Mouse (Mus musculus): ENCODE measurements around the gene Tmc6. TPM values are rescaled to one million over a fixed set of nuclear protein-coding genes. Genes with fewer than 3 reads are reported as not detected.

Tmc6 gene
- total RNA-seq, 1 experiment from 2014 or later = 99.7 TPM

DNA sequence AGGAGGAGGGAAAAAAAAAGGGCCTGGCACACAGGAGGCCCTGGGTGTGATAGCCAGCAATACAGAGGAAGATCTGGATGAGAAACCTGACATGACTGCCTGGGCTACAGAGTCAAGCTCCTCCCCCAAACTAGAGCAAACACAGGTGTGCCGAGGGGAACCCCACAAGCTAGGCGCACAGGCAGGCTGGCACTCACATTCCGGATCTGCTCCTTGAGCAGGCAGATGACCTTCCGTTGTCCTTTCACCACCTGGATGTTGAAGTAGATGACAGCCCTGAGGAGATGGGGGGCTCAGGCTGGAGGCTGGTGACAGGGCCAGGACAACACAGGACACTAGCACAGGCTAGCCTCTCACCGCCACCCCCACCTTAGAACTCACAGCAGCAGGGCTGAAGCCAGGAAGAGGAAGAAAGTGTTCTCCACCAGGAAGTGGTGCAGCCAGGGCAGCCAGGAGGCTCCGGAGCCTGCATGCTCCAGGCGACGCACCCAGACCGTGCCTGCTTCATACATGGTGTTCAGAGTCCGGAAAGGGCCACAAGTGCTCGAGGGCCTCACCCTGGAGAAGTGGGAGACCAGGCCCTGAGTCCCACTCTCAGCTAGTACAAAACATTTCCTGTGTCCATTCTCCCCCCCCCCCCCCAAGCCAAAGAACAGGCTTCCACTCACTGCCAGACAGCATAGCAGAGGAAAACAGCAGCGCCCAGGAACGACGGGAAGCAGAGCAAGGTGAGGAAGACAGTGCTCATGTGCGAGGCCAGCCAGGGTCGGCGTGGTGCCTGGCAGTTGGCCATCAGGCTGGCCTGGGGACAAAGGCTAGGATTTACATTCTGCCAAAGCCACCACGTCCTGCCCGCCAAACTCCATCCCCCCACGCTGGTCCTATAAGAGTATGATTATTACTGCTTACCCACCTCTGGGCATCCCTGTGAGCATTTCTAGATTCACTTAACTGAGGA lies 13.0 kb downstream of the Tmc6 start:
- ATAC-seq (replicated peaks; ENCODE audit: insufficient number of reproducible peaks, low FRiP score, low TSS enrichment, poor library complexity, severe bottlenecking) = 0 out of 2 replicates have a peak, but pooled peaks have one; percentile 7

DNA sequence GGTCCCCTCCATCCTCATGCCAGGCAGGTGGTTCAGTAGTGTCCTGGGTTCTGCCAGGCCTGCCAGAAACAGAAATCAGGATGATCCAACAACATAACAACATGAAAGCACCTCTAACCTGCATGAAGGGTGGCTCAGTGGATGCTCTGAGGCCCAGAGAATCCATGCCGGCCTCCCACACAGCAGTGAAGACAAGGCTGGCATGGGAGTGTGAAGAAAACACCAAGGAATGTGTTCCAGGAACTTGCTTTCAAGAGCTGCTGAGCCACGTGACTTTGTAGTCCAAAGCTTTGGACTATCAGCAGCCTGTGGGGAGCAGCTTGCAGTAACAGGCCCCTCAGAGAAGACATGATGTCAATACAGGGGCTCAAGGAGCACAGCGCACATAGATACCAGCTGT lies 15.7 kb downstream of the Tmc6 start:
- ATAC-seq (replicated peaks; ENCODE audit: insufficient number of reproducible peaks, low FRiP score, low TSS enrichment, poor library complexity, severe bottlenecking) = no peak

DNA sequence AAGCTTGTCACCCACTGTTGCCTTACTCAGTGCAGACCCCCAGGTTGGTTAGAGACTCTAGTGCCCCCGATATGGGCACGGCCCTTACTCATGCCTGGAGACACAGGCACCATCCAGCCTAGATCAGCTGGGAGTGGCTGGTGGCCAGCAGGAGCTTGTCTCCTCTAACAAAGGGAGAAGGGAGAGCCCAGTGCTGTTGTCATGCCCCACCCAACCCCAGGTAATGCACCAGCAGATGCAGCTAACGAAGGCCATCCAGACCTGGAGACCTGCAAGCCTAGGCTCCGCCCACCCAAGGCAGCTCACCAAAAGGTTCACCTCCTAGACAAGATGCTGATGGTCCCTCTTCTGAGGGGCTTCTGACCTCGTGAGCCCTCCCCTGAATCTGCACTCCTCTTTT lies 16.6 kb downstream of the Tmc6 start:
- ATAC-seq (replicated peaks; ENCODE audit: insufficient number of reproducible peaks, low FRiP score, low TSS enrichment, poor library complexity, severe bottlenecking) = no peak

DNA sequence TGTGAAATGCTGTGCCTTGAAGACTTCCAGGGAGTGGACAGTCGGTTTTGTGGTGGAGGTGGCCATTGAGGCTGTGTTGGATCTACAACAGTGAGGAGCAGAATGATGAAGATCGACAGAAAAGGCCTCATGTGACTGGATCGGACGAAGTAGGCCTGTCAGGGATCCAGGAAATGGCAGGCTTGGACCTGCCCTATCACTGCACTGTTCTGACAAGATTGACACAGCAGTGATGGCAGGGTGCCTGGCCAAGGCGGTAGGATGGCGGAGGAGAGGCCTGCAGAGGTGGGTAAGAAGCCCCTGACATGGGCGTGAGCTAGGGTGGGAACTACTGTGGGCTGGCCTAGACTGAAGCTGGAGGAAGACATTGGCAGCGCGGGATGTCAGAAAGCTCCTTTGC lies 17.7 kb downstream of the Tmc6 start:
- no peak for ATAC-seq (replicated peaks; ENCODE audit: insufficient number of reproducible peaks, low FRiP score, low TSS enrichment, poor library complexity, severe bottlenecking)

DNA sequence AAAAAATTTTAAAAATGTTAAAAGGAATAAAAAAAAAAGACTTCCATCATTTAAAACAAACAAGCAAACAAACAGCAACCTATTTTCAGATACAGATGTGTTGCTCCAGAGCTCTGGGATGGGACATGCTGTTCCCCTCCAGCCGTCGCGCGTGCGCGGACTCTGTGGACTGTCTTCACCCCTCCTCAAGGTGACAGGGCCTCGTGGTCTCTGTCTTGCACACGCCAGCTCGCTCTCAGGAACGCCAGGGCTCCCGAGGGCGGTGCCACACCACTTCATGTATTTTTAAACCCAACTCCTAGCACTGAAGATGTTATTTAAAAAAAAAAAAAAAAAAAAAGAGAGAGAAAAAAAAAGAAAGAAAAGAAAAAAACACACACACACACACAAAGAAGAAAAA lies 19.8 kb downstream of the Tmc6 start:
- no peak for ATAC-seq (replicated peaks; ENCODE audit: insufficient number of reproducible peaks, low FRiP score, low TSS enrichment, poor library complexity, severe bottlenecking)

DNA sequence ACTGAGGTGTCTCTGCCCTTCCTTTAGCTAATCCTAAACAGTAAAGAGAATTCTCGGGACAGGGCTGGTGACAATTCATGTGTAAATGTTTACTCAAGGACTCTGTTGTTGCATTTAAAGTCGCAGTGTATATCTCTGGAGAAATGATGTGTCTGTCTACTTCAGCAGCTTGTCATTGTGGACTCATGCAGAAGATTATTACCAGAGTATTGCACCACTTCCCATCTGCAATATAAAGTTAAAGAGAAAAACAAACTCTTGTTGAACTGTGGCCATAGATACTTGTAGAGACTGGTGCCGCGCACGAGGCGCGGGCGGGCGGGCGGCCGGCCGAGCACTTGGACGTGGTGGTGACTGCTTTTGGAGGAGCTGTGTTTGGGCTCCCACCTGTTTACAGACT lies 20.2 kb downstream of the Tmc6 start:
- ATAC-seq (replicated peaks; ENCODE audit: insufficient number of reproducible peaks, low FRiP score, low TSS enrichment, poor library complexity, severe bottlenecking) = no peak

DNA sequence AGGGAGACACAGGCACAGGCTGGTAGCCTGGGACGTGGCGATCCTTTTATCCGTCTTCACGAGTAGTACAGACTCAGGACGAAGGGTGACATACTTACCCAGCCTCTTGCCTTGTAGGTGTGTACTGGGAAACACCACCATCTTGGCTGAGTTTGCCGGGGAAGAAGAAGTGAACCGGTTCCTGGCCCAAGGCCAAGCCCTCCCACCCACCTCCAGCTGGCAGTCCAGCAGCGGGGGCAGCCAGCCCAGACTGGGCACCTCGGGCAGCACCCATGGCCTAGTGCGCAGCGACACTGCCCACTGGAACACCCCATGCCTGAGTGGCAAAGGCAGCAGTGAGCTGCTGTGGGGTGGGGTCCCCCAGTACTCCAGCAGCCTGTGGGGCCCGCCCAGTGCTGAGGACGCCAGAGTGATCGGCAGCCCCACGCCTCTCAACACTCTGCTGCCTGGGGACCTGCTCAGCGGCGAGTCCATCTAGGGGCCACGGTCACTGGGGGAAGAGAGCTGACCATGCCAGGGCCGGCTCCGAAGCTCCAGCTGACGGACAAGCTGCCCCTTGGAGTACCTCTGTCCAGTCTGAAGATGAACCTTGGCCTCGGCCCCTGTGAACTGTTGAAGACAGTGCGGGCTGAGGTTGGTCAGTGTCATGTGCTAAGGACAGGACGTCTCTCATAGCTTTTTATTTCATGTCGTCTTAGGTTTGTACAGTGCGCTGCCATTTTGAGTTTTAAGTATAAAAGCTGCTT lies 21.5 kb downstream of the Tmc6 start:
- no peak for ATAC-seq (replicated peaks; ENCODE audit: insufficient number of reproducible peaks, low FRiP score, low TSS enrichment, poor library complexity, severe bottlenecking)

DNA sequence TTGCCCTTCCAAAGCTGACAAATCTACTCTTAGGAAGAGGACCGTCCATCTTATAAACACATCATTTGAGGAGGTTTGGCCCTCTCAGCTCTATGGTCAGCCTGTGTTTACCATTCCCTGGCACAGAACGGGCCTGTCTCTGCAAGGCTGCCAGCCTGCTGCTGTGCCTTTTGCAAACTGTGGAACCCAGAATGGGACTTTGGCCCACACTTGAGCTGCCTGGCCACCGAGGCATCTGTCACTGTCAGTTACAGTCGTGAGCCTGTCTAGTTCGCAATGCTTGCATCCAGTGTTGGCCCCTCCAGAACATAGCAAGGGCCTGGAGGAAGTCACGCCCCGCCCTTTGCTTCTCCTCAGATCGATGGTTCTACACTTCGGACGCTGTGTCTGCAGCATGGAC lies 22.7 kb downstream of the Tmc6 start:
- no peak for ATAC-seq (replicated peaks; ENCODE audit: insufficient number of reproducible peaks, low FRiP score, low TSS enrichment, poor library complexity, severe bottlenecking)

DNA sequence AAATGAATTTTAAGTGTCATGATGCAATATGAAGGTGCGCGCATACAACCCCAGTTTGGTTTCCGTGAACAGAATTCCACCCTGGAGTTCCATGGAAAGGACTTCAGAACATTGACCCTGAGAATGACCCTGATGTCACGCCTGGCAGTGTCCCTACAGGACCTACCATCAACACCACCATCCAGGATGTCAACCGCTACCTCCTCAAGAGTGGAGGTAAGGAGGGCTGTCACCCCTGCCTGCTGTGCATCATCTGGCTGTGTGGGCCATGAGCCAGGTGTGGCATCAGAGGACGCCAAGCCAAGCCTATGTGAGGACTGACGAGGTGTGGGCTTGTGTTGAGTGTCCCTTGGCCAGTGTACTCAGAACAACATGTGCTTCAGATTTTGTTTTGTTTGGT lies 26.1 kb downstream of the Tmc6 start:
- no peak for ATAC-seq (replicated peaks; ENCODE audit: insufficient number of reproducible peaks, low FRiP score, low TSS enrichment, poor library complexity, severe bottlenecking)

DNA sequence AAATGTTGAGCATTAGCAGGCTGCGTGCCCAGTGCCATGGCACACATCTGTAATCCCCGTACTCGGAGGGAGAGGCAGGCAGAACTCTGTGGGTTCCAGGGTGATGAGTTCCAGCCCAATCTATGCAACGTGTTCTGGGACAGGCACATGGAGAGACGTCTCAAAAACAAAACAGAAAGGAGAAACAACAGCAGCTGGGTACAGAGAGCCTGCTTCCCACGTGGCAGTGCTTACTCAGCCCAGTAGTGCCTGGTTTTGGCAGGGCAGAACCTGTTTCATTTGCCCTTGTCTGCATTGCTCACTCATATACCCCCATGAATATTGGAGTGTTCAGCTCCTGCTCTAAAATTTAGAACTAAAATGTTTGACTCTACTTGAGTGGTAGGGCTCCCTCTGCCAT lies 30.5 kb downstream of the Tmc6 start:
- ATAC-seq (replicated peaks; ENCODE audit: insufficient number of reproducible peaks, low FRiP score, low TSS enrichment, poor library complexity, severe bottlenecking) = no peak

DNA sequence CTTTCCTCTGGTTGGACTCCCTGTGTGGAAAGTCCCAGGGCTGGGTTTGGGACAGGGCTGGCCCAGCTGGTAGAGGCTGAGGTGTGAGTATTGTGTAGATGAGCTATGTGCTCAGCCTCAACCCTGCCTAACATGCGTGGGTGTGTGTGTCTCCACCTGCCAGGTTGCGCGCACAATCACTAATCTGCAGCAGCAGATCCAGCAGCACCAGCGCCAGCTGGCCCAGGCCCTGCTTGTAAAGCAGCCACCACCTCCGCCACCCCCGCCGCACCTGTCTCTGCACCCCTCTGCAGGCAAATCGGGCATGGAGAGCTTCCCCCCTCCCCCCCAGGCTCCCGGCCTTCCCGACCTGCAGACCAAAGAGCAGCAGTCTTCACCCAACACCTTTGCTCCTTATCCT lies 32.6 kb downstream of the Tmc6 start:
- ATAC-seq (replicated peaks; ENCODE audit: insufficient number of reproducible peaks, low FRiP score, low TSS enrichment, poor library complexity, severe bottlenecking) = no peak

DNA sequence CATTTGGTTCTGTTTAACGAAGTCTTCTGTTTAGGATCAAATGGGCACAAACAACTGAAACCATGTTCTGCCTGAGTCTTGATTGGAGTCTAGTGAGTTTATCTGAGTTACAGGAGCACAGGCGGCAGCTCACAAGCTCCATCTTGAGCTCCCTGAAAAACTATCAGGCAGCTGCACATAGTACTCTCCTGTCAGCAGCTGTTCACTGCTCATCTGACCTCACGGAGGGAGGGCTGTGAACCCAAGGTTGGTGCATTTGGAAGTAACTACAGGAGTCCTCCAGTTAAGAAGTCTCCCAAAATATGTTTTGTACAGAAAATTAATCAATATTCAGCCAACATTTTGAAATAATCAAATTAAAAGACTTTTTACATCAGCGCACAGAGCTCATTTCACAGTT lies 33.4 kb downstream of the Tmc6 start:
- ATAC-seq (replicated peaks; ENCODE audit: insufficient number of reproducible peaks, low FRiP score, low TSS enrichment, poor library complexity, severe bottlenecking) = no peak

DNA sequence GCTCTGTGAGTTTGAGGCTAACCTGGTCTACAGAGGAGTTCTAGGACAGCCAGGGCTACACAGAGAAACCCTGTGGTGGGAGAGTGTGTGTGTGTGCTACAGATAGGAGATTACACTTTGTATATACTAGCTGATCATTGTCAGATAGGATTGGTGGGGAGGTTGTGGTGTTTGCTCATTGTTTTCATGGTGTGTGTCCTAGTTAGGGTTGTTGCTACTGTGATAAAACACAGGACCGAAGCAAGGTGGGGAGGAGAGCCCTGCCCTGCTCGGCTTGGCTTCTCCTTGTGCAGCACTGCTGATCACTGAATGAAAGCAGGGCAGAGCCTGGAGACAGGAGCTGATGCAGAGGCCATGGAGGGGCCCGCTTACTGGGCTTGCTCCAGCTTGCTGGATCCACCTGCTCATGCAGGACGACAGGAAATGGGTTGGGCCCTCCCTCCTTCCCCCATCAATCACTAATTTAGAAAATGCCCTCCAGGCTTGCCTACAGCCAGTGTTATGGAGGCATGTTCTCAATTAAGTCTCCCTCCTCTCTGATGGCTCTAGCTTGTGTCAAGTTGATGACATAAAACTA lies 38.5 kb downstream of the Tmc6 start:
- no peak for ATAC-seq (replicated peaks; ENCODE audit: insufficient number of reproducible peaks, low FRiP score, low TSS enrichment, poor library complexity, severe bottlenecking)

DNA sequence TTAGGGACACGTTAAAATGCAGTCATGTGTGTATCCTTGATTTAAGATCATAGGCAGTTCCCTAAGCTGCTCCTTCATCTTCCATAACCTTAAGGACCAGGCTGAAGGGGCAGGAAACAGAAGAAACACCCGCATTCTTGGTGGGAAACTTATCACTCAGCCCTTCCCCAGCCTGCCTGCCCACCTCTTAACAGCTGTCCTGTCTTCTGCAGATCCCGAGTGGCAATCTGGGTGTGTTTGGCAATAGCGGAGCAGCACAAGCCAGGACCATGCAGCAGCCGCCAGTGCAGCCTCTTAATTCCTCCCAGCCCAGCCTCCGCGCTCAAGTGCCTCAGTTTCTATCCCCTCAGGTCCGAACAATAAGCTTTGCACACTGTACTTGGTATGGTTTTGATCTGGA lies 39.3 kb downstream of the Tmc6 start:
- ATAC-seq (replicated peaks; ENCODE audit: insufficient number of reproducible peaks, low FRiP score, low TSS enrichment, poor library complexity, severe bottlenecking) = no peak

DNA sequence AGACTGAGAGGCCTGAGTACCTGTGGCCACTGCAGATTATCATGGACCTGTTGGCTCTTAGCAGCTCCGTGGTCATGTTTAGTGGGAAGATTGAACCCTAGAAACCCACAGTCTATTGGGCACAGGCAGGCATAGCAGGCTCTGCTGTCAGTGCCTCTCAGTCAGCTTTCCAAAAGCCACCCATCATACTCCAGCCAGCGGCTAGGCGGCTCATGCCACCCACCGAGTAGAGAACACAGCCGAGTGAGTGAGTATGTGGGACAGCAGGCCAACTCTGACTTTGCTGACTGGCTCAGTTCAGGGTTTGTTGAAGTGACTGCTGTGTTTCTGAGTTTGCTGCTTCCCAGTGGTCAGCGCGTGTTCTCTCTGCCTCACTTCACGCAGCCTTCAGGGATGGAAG lies 39.8 kb downstream of the Tmc6 start:
- no peak for ATAC-seq (replicated peaks; ENCODE audit: insufficient number of reproducible peaks, low FRiP score, low TSS enrichment, poor library complexity, severe bottlenecking)

DNA sequence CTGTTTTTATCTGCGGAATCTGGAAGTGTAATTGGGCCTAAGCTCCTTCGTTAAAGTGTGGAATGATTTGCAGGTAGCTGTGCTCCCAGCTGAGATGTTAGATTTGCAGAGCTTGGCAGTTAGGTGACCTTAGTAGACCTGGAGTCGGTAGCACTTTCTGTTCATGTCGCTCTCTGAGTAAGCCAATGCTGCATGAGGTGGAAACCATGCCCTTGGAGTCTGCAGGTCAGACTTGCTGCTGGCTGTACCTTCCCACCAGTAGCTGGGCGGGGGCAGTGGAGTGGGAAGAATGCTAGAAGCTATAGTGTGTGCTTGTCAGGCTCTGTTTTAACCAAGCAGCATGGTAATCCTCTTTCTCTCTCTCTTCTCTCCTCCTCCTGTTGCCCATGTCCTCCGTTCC lies 40.9 kb downstream of the Tmc6 start:
- no peak for ATAC-seq (replicated peaks; ENCODE audit: insufficient number of reproducible peaks, low FRiP score, low TSS enrichment, poor library complexity, severe bottlenecking)

DNA sequence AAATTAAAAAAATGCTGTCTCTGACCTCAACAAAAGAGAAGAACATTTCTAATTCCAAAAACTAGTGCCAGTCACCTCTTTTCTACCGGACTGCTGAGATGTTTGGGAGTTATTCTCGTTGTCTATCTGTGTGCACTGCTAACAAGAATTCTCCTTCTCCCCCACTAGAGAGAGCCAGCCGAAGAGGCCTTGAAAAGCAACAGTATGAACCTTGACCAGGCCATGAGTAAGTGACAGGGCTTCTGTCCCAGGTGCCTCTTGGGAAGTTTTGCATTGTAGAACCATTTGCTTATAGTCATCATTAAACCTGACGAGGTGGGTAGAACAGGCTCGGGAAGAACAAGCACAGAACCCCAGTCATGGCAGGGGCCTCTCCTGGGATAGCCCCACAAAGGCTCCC lies 43.9 kb downstream of the Tmc6 start:
- no peak for ATAC-seq (replicated peaks; ENCODE audit: insufficient number of reproducible peaks, low FRiP score, low TSS enrichment, poor library complexity, severe bottlenecking)

DNA sequence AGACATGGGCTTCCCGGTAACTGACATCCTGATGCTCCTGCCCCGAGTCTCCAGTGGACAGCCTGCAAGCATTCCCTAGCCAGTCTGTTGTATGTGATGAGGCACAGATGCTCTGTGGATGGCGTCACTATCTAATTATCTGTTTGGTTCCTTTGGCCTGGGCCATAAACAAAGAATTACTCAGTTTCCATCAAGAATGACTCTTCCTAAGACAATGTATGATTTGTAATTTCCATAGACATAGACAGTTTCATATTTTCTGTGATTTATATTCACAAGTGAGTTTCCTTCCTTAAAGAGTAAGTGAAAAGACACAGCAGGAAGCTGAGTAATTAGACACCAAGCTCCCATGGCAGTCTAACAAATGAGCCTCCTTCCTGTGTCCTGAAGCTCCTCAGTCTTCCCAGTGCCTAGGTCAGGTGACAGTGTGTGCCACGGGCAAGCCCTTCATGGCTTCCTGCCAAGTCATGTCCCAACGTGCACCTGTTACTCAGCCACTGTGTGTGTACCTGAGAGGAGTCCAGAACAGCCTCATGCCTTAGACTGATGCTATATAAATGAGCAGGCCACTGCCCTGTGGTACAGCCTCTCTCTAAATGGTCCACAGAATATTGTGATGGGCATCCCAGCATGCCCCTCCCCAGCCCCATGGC lies 45.8 kb downstream of the Tmc6 start:
- ATAC-seq (replicated peaks; ENCODE audit: insufficient number of reproducible peaks, low FRiP score, low TSS enrichment, poor library complexity, severe bottlenecking) = no peak

DNA sequence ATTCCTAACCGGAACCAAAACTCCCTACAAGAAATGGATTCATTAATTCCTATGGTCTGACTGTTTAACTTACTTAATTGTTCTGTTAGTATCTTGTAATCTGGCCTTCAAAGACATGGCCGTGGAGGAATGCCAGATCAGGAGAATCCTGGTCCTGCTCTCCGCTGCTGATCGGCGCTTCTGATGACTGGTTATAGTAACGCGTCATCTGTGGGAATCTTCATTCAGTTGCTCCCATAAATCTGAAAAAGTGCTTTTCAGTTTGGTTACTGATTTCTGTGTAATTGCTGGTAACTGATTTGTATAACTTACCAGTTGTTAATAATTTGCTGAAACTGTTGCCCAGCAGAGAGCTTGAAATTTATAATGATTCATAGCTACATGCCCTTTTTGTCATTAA lies 50.5 kb downstream of the Tmc6 start:
- ATAC-seq (replicated peaks; ENCODE audit: insufficient number of reproducible peaks, low FRiP score, low TSS enrichment, poor library complexity, severe bottlenecking) = no peak

All from monocyte, adult 5-6 weeks (primary cell).